Mouse (Mus musculus) megakaryocyte, embryonic 14.5 days (primary cell): ENCODE results near the gene 1700024P04Rik.

ENCODE experiments used
- FLI1 ChIP-seq: IDR thresholded peaks from 2 replicates; pipeline ENCODE4 v1.6.1; 2012; ENCODE audit warnings: low read length, inconsistent platforms, mixed read lengths
- GATA1 ChIP-seq: IDR thresholded peaks from 3 replicates; pipeline ENCODE4 v1.6.1; 2012; ENCODE audit warnings: mixed read lengths, low read length, inconsistent platforms, borderline replicate concordance

GRCm38 (mm10) chr13:98968517-98968916, 15.8 kb downstream of the 1700024P04Rik start:
- TF ChIP-seq GATA1 (no peak), FLI1 (no peak)
